Mouse (Mus musculus) embryonic facial prominence, embryonic 13.5 days (tissue): ENCODE measurements around the gene Arfgap1. TPM values are rescaled to one million over a fixed set of nuclear protein-coding genes. Genes with fewer than 3 reads are reported as not detected.
A peak's percentile ranks its signal among the peaks of the same experiment; 100 is the strongest.

Experiments used
- ATAC-seq: fragments of 200-750 bp; cut with Nextera tagmentation; 2 replicates; pipeline ENCODE4 v1.8.0; 2017; ENCODE audit warnings: low read depth; ENCODE audit not compliant: insufficient number of reproducible peaks, insufficient read depth, low FRiP score, low TSS enrichment
- H3K27ac ChIP-seq: fragments of 300-500 bp; sonication (generic); 2 replicates; pipeline ENCODE4 v1.5.1; 2015; ENCODE audit warnings: moderate library complexity, mild to moderate bottlenecking, inconsistent platforms
- H3K27me3 ChIP-seq: fragments of 300-500 bp; sonication (generic); 2 replicates; pipeline ENCODE4 v1.6.1; 2015; ENCODE audit warnings: mild to moderate bottlenecking, inconsistent platforms
- H3K36me3 ChIP-seq: fragments of 300-500 bp; sonication (generic); 2 replicates; pipeline ENCODE4 v1.6.1; 2015; ENCODE audit warnings: mild to moderate bottlenecking, inconsistent platforms
- H3K4me1 ChIP-seq: fragments of 300-500 bp; sonication (generic); 2 replicates; pipeline ENCODE4 v1.6.1; 2015; ENCODE audit warnings: inconsistent platforms
- H3K4me2 ChIP-seq: fragments of 300-500 bp; sonication (generic); 2 replicates; pipeline ENCODE4 v1.6.1; 2015; ENCODE audit warnings: moderate library complexity, mild to moderate bottlenecking, inconsistent platforms
- H3K4me3 ChIP-seq: fragments of 300-500 bp; sonication (generic); 2 replicates; pipeline ENCODE4 v1.5.1; 2015; ENCODE audit warnings: mild to moderate bottlenecking, inconsistent platforms
- H3K9ac ChIP-seq: fragments of 300-500 bp; sonication (generic); 2 replicates; pipeline ENCODE4 v1.6.1; 2015; ENCODE audit warnings: mild to moderate bottlenecking, inconsistent platforms
- H3K9me3 ChIP-seq: fragments of 300-500 bp; sonication (generic); 2 replicates; pipeline ENCODE4 v1.6.1; 2016; ENCODE audit warnings: inconsistent platforms
- WGBS: fragments of 180-500 bp; shearing (Covaris S2); methylation state at CpG from one replicate; pipeline ENCODE4 v1.1.7; 2015; ENCODE audit warnings: mixed read lengths; 5-methylcytosine and 5-hydroxymethylcytosine counted together
- polyA plus RNA-seq: library from polyadenylated mRNA; unstranded; fragments of >200 nt; fragmentation: Nextera tagmentation; extraction: Ambion mirVana; gene quantifications from 2 replicates; pipeline ENCODE4 v1.2.1, GENCODE M21; 2015

Arfgap1 gene
- polyA plus RNA-seq, 1 experiment from 2014 or later: 128 TPM

DNA sequence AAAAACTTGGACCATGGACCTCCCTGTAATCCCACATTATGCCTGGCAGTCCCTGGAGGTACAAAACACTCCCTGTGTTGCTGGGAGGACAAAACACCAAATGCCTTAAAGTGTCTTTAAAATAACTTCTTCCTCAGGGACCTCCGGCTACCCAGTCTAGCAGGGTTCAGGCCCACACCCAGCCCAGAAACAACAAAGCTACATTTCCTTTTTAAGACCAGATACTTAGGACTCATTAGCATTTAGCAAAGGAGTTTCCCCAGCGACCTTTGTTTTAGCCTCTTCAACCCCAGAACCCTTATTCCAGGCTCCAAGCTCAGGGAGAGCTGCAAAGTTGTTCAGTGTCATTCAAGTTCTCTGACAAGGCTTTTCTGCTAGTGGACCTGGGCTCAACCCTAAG, 13.4 kb upstream of the Arfgap1 start:
- ATAC-seq: no peak

DNA sequence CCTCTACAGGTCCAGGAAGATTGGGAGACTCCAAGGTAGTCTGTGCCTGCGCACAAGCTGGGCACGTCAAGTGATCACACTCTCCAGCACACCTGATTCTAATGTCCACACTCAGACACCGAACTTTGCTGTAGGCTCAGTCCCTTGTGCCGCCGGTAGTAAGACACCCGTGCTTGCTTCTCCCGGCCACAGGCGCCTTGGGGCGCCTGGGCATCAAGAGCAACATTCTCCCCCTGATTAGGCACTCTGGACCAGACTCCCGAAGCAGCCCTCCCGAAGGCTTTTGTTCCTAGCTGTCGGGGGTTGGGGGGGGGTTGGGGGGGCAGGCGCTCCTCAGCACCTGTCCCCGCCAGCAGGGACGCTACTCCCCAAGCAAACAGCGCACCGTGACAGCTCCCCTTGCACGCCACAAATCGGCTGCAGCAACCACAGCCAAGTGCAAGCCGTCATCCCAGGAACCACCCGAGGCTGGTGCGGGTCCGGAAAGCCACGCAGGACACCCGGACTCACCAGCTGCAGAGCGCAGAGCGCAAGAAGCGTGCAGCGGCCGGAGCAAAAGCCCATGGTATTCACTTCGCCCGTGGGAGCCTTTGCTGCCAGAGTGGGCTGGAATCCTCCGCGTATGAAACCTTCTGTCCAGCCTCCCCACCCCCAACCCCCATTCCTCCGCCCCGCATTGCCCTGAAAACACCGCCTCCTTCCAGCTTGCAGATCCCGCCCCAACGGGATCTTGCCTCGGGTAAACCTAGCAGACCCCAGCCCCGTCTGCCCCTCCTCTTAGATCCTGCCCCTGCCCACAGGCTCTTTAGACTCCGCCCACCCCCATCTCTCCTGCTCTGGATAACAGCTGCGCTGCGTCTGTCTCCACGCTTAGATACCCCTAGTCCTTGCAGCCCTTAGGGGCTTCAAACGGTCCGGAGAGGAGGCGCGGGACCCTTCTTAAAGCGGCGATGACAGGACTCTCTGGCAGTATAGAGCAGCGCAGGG, 12.7 kb upstream of the Arfgap1 start, which contains the start of gene Nkain4:
Gene Nkain4, minus strand, starts transcription at position 639 of the 987 bp plus-strand sequence.
- Histone ChIP-seq H3K36me3 (no peaks in the 10 kb centered on the region), H3K4me2 (peak within 1 kb of the TSS; percentile 94), H3K4me1 (peaks cover 13% of the 10 kb centered on the region; the same call in 1 of the 2 replicates), H3K4me3 (peak within 1 kb of the TSS; percentile 55), H3K9ac (peak within 1 kb of the TSS; percentile 71), H3K27ac (no peak within 1 kb of the TSS), H3K9me3 (no peaks in the 10 kb centered on the region), H3K27me3 (peaks cover 55% of the 10 kb centered on the region)
- under 1% methylated on average over 52 of the region's 52 CpGs for WGBS
- peak; percentile 67 for ATAC-seq

More for the DNA sequence above, 13.4 kb upstream of the Arfgap1 start:
- Histone ChIP-seq H3K27ac (no peak overlapping the region), H3K4me3 (peak overlapping the region; percentile 55), H3K4me1 (peaks cover 13% of the 10 kb centered on the region; the same call in 1 of the 2 replicates), H3K9ac (peak overlapping the region; percentile 71), H3K36me3 (no peaks in the 10 kb centered on the region), H3K4me2 (peak overlapping the region; percentile 94), H3K9me3 (no peaks in the 10 kb centered on the region), H3K27me3 (peaks cover 55% of the 10 kb centered on the region)
- 22% methylated on average over 2 of the region's 2 CpGs for WGBS

DNA sequence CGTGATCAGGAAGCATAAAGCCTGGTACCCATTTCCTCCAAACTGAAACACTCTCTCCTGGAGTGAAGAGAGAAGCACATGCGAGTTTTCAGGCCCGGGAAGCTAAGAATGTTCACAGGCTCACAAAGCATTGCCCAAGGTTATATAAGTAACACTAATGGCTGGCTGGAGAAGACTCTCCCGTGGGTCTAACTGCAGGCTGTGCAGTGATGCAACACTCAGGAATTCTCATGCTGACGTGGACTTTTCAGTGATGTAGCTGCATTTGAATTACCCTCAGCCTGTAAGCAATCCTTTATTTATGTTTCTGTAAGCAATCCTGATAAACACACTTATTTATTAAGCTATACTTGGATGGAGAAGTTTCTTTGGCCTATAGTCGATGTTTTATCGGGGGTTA, 7.4 kb upstream of the Arfgap1 start:
- WGBS: 71% methylated on average over 7 of the region's 7 CpGs
- Histone ChIP-seq H3K4me3 (no peak overlapping the region), H3K9ac (no peak overlapping the region), H3K4me2 (no peak overlapping the region), H3K27me3 (peaks cover 24% of the 10 kb centered on the region), H3K36me3 (no peaks in the 10 kb centered on the region), H3K9me3 (no peaks in the 10 kb centered on the region), H3K27ac (no peak overlapping the region), H3K4me1 (peaks cover 4% of the 10 kb centered on the region; the same call in 1 of the 2 replicates)
- no peak for ATAC-seq

DNA sequence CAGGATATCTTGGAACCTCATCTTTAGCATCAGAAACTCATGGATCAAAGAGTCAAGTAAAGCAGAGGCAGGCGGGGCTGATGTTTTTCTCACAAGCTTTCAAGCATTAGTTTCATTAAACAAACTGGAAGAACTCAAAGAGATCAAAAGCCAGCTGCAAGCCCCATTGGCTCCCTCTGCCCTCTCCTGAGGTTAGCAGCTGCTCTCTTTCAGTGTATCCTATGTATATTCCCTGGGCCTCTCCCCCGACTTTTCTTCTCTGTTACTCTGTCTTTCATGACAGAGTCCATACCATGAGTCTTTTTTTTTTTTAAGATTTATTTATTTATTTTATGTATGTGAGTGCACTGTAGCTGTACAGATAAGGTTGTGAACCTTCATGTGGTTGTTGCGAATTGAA, 6.8 kb upstream of the Arfgap1 start:
- Histone ChIP-seq H3K4me1 (no peaks in the 10 kb centered on the region), H3K36me3 (no peaks in the 10 kb centered on the region), H3K9me3 (no peaks in the 10 kb centered on the region), H3K4me3 (no peak overlapping the region), H3K27me3 (peaks cover 18% of the 10 kb centered on the region), H3K27ac (no peak overlapping the region), H3K9ac (no peak overlapping the region), H3K4me2 (no peak overlapping the region)
- no peak for ATAC-seq
- WGBS: 64% methylated on average over 3 of the region's 3 CpGs

DNA sequence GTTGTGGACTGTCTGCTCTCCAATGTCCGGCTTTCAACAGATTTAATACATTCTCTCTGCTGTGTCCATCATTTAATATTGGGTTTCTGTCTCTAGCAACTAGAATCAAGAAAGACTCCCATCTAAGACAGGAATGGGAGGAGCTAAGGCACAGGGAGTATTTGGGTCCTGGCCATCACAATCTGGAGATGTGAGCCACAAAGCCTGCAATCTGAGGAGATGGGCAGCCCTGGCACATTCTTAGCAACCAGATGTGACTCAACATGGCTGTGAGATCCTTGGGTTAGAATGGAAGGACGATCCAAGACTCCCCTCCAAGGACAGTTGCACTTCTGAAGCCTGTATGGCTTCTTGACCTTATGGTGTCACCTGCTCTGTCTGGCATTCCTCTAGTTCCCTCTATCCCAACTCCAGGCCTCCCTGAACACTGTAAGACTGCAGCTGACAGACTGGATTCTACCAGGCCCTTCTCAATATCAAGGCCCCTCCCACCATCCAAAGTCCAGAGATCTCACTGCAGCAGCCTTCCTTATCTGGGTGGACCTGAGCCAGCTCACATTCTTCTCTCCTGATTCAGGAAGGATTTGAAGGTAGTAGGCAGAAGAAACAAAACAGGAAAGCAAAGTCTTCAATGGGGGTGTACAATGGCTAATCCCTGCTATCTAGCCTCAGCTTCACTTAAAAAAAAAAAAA, 4.3 kb upstream of the Arfgap1 start:
- H3K9ac ChIP-seq: no peak overlapping the region
- no peak overlapping the region for H3K27ac ChIP-seq
- 0 out of 2 replicates have a peak, but pooled peaks cover 4% of the 10 kb centered on the region for H3K27me3 ChIP-seq
- no peak overlapping the region for H3K4me3 ChIP-seq
- peaks cover 7% of the 10 kb centered on the region; the same call in 1 of the 2 replicates for H3K4me1 ChIP-seq
- ATAC-seq: no peak
- no peaks in the 10 kb centered on the region for H3K36me3 ChIP-seq
- 71% methylated on average over 2 of the region's 2 CpGs for WGBS
- H3K4me2 ChIP-seq: no peak overlapping the region
- no peaks in the 10 kb centered on the region for H3K9me3 ChIP-seq

DNA sequence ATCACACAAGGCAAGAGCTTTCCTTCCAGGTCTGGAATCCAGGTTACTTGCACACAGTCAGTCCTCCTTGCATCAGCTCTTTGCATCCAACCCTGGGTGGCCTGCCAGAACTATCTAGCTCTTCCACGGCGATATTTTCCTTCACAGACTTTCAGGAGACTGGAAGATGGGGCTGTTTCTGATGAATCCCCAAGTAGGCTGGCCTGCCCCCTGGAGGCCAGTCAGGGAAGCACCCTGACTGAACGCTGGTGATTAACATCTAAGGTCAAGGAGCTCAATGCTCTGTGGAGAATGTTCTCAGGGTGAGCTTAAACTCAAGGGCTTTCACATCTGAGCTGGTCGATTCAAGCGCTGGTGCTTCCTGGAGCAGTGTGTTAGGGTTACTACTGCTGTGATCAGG, 3.1 kb upstream of the Arfgap1 start:
- H3K27ac ChIP-seq: no peak overlapping the region
- 0 out of 2 replicates have a peak, but pooled peaks cover 4% of the 10 kb centered on the region for H3K27me3 ChIP-seq
- 0 out of 2 replicates have a peak overlapping the region, but pooled peaks have one; percentile 36 for H3K9ac ChIP-seq
- 3% methylated on average over 5 of the region's 5 CpGs for WGBS
- H3K4me3 ChIP-seq: no peak overlapping the region
- H3K4me2 ChIP-seq: no peak overlapping the region
- H3K4me1 ChIP-seq: peaks cover 18% of the 10 kb centered on the region
- no peaks in the 10 kb centered on the region for H3K9me3 ChIP-seq
- ATAC-seq: no peak
- peaks cover 4% of the 10 kb centered on the region for H3K36me3 ChIP-seq

DNA sequence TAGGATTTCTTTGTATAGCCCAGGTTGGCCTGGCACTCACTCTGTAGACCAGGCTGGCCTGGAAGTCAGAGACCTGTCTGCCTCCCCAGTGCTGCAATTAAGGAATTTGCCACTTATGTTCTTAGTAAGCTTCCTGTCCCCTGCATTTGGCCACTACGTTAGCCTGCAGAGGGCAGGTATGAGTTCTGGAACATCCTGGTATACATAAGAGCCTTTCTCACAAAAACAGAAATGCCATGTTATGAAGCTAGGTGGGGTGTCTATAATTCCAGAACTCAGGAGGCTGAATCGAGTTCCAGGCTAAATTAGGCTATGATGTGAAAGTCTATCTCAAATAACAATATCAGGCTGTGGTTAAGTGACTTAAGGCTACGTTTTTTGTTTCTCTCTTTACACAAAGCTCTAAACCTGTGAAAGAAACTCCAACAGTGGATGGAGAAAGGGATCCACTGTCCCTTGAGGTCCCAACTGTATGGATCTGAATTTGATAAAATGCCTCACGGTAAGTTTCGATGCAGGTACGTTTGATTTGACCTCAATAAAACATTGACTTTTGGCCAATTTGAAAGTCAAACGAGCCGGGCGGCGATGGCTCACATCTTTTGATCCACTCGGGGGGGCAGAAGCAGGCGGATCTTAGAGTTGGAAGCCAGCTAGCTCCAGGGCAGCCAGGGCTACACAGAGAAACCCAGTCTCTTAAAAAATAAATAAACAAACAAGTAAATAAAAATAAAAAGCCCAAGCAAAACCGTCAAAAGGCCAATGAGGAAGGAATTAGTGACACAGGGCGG, 738 bp upstream of the Arfgap1 start:
- Histone ChIP-seq H3K4me3 (peak overlapping the region; percentile 98), H3K36me3 (peaks cover 24% of the 10 kb centered on the region), H3K9ac (peak overlapping the region; percentile 97), H3K27ac (peak overlapping the region; percentile 89), H3K4me1 (peaks cover 21% of the 10 kb centered on the region), H3K4me2 (peak overlapping the region; percentile 77), H3K27me3 (0 out of 2 replicates have a peak, but pooled peaks cover 4% of the 10 kb centered on the region), H3K9me3 (no peaks in the 10 kb centered on the region)
- WGBS: 10% methylated on average over 14 of the region's 14 CpGs
- no peak for ATAC-seq

DNA sequence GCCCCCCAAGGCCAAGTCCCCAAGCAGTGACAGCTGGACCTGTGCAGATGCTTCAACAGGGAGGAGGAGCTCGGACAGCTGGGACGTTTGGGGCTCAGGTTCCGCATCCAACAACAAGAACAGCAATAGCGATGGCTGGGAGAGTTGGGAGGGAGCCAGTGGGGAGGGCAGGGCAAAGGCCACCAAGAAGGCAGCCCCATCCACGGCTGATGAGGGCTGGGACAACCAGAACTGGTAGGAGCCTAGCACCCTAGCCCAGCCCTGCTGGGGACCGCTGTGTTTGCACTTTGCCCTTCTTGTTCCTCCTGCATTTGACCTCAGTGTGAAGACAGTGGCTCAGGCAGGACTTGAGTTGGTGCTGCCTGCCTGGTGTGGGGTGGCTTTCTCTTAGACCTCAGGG, 14.1 kb downstream of the Arfgap1 start:
- Histone ChIP-seq H3K27me3 (no peaks in the 10 kb centered on the region), H3K9ac (no peak overlapping the region), H3K9me3 (no peaks in the 10 kb centered on the region), H3K4me1 (no peaks in the 10 kb centered on the region), H3K27ac (no peak overlapping the region), H3K36me3 (peaks cover 84% of the 10 kb centered on the region), H3K4me2 (no peak overlapping the region), H3K4me3 (no peak overlapping the region)
- 74% methylated on average over 6 of the region's 6 CpGs for WGBS
- no peak for ATAC-seq

DNA sequence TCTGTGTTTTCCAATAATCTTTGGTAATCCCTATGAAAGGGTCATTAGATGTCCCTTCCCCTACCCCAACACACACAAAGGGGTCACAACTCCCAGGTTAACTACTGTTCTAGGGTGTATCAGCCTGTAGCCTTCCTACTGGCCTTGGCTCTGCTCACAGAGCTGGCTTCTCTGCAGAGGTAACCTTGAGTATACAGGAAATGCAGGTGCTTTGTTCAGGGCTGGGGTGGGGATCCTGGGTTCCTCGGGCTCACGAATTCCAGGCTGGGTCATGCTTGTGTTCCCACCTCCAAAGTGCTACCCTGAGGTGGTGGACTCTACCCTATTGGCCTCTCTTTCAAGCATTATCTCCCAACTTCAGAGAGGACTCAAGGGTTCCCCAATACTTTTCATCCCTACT, 18.6 kb downstream of the Arfgap1 start:
- Histone ChIP-seq H3K4me1 (0 out of 2 replicates have a peak, but pooled peaks cover 10% of the 10 kb centered on the region), H3K4me3 (no peak overlapping the region), H3K27me3 (no peaks in the 10 kb centered on the region), H3K27ac (no peak overlapping the region), H3K9me3 (no peaks in the 10 kb centered on the region), H3K36me3 (peaks cover 39% of the 10 kb centered on the region), H3K9ac (no peak overlapping the region), H3K4me2 (no peak overlapping the region)
- no peak for ATAC-seq
- 82% methylated on average over 2 of the region's 2 CpGs for WGBS

DNA sequence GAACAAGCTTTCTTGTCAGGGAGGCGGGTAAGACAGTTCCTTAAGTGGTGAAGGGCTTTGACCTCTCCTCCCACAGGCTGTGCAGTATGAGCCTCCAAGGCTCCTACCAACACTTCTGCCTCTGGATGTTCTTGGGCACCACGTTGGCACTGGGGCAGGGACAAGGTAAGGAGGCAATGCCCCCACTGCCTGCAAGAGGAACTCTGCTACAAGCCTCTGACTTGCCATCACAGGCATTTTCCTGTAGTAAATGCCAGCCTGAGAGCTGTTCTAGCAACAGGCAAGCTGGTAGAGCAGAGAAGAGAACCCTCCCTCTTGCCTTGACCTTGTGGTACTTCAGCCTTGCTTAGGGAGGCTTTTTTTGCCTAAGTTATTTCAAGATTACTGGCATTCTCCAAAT, 19.4 kb downstream of the Arfgap1 start, which contains the start of gene Col20a1:
Gene Col20a1, plus strand, starts transcription at position 87 of the 400 bp plus-strand sequence.
- WGBS: 64% methylated on average over 2 of the region's 2 CpGs
- Histone ChIP-seq H3K4me1 (0 out of 2 replicates have a peak, but pooled peaks cover 10% of the 10 kb centered on the region), H3K4me2 (no peak within 1 kb of the TSS), H3K9me3 (no peaks in the 10 kb centered on the region), H3K4me3 (no peak within 1 kb of the TSS), H3K27ac (no peak within 1 kb of the TSS; the same call in 1 of the 2 replicates), H3K27me3 (no peaks in the 10 kb centered on the region), H3K36me3 (peaks cover 31% of the 10 kb centered on the region), H3K9ac (no peak within 1 kb of the TSS)
- no peak for ATAC-seq

DNA sequence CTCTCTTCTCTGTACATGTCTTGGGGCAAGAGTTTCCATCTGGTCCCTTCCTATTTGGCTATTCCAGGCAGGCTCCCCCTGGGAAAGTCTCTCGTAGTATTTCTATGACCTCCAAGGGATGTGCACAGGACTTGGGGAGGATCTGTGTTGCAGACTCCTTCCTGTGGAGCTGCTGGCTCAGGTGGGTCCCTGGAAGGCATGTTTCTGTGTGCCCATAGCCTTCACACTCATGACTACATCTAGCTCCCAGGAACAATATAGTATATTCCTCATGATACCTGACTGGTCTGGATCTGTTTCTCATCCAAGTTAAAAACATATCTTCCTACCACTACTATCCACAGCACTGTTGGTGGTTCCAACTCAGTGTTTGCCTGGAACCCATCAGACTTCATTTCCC, 20.0 kb downstream of the Arfgap1 start:
- WGBS: 51% methylated on average over 1 of the region's 1 CpGs
- Histone ChIP-seq H3K4me2 (no peak overlapping the region), H3K27me3 (no peaks in the 10 kb centered on the region), H3K27ac (no peak overlapping the region; the same call in 1 of the 2 replicates), H3K36me3 (peaks cover 25% of the 10 kb centered on the region), H3K4me1 (0 out of 2 replicates have a peak, but pooled peaks cover 10% of the 10 kb centered on the region), H3K9me3 (no peaks in the 10 kb centered on the region), H3K9ac (no peak overlapping the region), H3K4me3 (no peak overlapping the region)
- no peak for ATAC-seq
